Mouse (Mus musculus) natural killer cell, adult 2 months (primary cell): ENCODE measurements around the gene Cacna1c.

Source experiments
- DNase-seq, 2 experiments: peaks; one replicate each; pipeline ENCODE4 v3.0.0; 2022; ENCODE audit warnings: low spot score in 2 of 2

Cacna1c gene

DNA sequence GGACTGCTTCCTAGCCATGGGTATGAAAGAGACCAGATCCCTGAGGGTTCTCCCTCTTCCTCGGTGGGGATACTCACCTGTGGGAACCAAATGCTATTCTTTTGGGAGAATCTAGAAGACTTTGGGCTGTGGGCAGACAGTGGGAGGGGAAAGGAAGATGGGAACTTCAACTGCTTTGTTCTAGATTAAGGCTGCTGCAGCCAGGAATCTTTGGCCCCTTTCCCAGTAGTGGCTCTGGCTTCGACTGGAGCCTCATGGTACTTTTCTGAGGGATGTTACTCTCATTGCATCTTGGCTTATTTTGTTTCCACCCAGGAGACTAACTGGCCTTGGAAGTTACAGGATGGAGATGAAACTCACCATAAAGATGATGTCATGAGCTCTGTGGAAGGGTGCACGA is 441.8 kb downstream of the Cacna1c start:
- no peak for DNase-seq

GRCm38 (mm10) chr6:118753787-118754186 is 442.4 kb downstream of the Cacna1c start:
- no peak for DNase-seq

- DNase-seq: no peak
Measured at GRCm38 (mm10) chr6:118753064-118753463, 443.2 kb downstream of the Cacna1c start.

- DNase-seq: no peak
Measured at GRCm38 (mm10) chr6:118749285-118749684, 446.9 kb downstream of the Cacna1c start.

- DNase-seq: no peak
Measured at GRCm38 (mm10) chr6:118742701-118743100, 453.5 kb downstream of the Cacna1c start.

GRCm38 (mm10) chr6:118741841-118742240 is 454.4 kb downstream of the Cacna1c start:
- DNase-seq: no peak

GRCm38 (mm10) chr6:118739961-118740599 is 456.1 kb downstream of the Cacna1c start:
- DNase-seq: no peak

- DNase-seq: no peak
Measured at GRCm38 (mm10) chr6:118739344-118739743, 456.9 kb downstream of the Cacna1c start.

DNA sequence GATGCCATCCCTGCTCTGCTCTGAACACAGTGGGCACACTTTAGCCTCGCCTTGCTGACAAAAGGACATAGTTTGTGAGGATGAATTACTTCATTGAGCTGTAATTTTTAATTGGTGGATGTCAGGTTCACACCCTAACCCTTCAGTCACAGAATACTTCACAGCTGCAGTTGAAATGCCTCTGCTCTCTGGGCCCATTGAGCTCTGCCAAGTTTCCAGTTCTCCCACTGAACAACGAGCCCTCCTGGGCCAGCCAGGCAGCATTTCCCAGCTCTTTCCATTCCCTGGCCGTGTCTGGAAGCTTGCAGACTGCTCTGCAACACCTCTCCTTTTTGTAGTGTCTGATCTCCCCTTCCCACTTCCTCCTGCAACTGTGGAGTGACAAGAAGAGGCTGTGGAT is 457.6 kb downstream of the Cacna1c start:
- DNase-seq: no peak

- DNase-seq: no peak
Measured at GRCm38 (mm10) chr6:118737078-118737477, 459.1 kb downstream of the Cacna1c start.

DNA sequence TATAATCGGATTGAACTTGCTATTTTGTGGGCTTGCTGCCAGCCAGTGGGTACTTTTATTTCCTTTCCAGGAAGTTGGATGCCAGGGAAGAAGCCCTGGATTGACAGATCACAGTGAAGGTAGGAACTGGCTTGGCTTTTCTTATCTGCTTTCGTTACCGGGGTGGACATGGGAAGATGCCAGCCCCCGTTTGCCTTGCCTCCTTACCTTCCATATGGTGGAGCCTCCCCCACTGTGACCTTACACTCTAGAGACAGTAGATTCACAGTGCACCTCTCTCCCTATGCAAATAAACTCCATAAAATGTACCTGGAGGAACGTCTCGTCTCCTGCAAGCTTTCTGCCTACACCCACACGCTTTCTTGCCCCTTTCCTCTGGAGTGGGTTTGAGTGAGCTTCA is 459.7 kb downstream of the Cacna1c start:
- no peak for DNase-seq

DNA sequence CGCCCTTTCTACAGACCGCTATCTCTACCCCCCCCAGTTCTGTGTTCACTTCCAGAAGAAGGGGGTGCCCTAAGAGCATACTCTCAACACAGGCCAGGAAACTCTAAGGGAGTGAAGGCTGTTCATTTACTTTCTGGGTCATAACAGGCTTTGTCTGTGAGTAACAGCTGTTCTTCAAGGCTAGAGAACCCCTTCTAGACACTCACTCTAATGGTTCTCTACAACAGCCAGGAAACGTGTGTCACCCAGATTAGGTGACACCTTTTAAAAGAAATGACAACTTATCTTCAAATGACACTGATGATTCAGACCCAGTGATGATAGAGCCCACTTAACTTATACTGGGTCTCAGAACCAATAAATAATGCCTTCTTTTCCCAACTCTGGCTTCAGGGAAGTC is 461.1 kb downstream of the Cacna1c start:
- DNase-seq: no peak

GRCm38 (mm10) chr6:118731937-118732336 is 464.3 kb downstream of the Cacna1c start:
- no peak for DNase-seq

GRCm38 (mm10) chr6:118724908-118725307 is 471.3 kb downstream of the Cacna1c start:
- DNase-seq: no peak

DNA sequence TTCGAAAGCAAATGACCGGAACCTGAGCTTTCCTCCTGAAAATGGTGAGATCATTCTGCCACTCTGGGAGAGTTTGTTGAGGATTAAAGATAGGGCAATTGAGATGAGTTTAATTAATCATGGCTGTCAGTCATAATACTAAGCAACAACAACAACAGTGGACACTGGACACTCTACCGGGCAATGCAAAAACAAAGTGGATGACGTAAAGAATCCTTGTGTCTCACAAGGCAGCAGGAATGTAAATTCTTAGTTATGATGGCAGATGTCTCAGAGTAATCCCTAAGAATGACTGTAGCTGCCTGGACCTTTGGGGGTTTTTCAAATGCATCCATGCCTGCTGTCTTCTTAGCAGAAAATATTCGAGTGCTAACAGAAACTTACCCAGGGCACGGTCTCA is 471.8 kb downstream of the Cacna1c start:
- no peak for DNase-seq

GRCm38 (mm10) chr6:118722336-118722735 is 473.9 kb downstream of the Cacna1c start:
- no peak for DNase-seq

DNA sequence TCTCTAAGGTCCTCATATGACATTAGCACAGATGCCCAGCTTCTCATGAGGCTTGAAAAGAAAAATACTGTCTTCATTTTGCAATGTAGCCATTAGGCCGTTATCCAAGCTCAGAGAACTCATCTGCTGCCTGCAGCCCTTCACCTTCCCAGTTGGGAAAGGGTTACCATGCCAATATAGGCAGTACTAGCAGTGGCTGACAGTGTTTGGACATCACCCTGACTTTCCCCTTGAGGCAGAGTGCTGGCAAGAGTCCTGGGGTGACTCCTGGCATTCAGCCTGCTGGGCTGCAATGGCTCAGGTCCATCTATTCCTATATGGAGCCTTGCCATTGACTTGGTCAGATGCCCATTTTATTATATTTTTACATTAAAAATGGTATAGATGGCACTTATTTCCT is 476.7 kb downstream of the Cacna1c start:
- DNase-seq: no peak

GRCm38 (mm10) chr6:118713286-118713685 is 482.9 kb downstream of the Cacna1c start:
- DNase-seq: no peak

GRCm38 (mm10) chr6:118711677-118712322 is 484.4 kb downstream of the Cacna1c start:
- no peak for DNase-seq

DNA sequence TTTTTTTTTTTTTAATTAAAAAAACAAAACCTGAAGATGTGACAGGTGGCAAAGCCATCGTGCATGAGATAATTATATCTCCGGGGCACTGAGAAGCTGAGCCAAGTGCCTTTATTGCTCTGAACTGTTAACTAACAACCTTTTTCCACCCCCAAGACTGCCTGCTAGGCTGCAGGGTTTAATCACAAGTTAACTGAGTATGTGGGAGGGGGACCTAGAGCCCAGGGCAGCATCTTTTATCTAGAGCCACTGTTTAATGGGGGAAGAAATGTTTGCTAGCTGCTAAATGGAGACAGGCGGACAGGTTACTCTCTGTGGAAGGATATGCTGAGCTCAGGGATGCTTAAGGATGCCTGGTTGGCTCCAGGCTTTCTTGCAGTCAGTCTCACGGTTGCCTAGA is 489.2 kb downstream of the Cacna1c start:
- DNase-seq: no peak

DNA sequence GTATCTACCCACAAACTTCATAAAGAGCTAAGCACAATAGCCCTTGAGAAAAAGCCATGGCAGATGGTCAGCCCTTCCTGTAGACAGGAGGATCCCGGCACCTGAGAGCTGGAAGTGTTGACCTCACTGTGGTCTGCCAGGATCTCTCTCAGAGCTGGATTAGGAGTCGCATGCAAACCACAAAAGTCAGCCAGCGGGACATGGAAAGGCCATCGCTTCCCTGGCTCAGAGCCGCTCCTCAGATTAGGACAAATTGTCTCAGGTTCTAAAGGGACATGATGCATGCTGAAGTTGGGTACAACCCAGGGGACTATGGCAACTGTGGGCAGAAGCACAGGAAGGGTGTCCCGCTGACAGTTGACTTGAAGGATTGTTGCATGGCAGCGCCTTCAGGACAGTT is 490.4 kb downstream of the Cacna1c start:
- DNase-seq: no peak

GRCm38 (mm10) chr6:118694626-118695025 is 501.6 kb downstream of the Cacna1c start:
- DNase-seq: no peak

- no peak for DNase-seq
Measured at GRCm38 (mm10) chr6:118689447-118689846, 506.8 kb downstream of the Cacna1c start.

DNA sequence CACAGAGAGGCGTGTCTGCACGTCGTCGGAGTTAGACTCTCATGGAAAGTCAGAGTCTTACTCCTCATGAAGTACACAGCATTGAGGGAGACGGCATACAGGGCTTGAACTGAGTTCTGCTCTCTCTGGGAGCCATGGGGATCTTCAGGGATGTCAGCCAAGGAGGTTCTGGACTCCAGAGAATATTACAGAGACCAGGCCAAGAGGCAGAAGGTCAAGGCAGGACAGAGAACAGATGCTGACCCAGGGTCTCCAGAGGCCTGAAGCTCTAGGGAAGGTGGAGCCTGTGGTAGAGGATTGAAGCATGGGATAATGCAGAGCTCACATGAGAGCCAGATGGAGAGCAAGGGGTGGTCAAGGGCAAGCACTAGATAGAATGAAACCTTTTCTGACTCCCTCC is 507.4 kb downstream of the Cacna1c start:
- no peak for DNase-seq
